Mouse (Mus musculus): ENCODE results near the gene Phlpp1. TPM values are rescaled to one million over a fixed set of nuclear protein-coding genes. Genes with fewer than 3 reads are reported as not detected.

The Phlpp1 gene
- total RNA-seq, 2 experiments from 2014 or later, result 9.1 to 11.0 TPM

- DNase-seq, result no peak
Observed at GRCm38 (mm10) chr1:106318341-106318740, 146.8 kb downstream of the Phlpp1 start.

GRCm38 (mm10) chr1:106320583-106320982 is 149.0 kb downstream of the Phlpp1 start:
- no peak for DNase-seq

- DNase-seq, result no peak
Observed at GRCm38 (mm10) chr1:106321432-106322126, 150.0 kb downstream of the Phlpp1 start.

- DNase-seq, result no peak
Observed at GRCm38 (mm10) chr1:106326691-106327090, 155.1 kb downstream of the Phlpp1 start.

- DNase-seq, result no peak
Observed at GRCm38 (mm10) chr1:106342100-106342499, 170.5 kb downstream of the Phlpp1 start.

- no peak for DNase-seq
Observed at GRCm38 (mm10) chr1:106345265-106345664, 173.7 kb downstream of the Phlpp1 start.

- DNase-seq, result no peak
Observed at GRCm38 (mm10) chr1:106346776-106347175, 175.2 kb downstream of the Phlpp1 start.

- no peak for DNase-seq
Observed at GRCm38 (mm10) chr1:106349116-106349515, 177.6 kb downstream of the Phlpp1 start.

GRCm38 (mm10) chr1:106351512-106351911 is 180.0 kb downstream of the Phlpp1 start:
- DNase-seq, result no peak

GRCm38 (mm10) chr1:106352801-106353511 is 181.4 kb downstream of the Phlpp1 start:
- DNase-seq, result no peak

GRCm38 (mm10) chr1:106353993-106354392 is 182.4 kb downstream of the Phlpp1 start:
- no peak for DNase-seq

- DNase-seq, result no peak
Observed at GRCm38 (mm10) chr1:106359474-106359873, 187.9 kb downstream of the Phlpp1 start.

- DNase-seq, result no peak
Observed at GRCm38 (mm10) chr1:106362841-106363604, 191.5 kb downstream of the Phlpp1 start.

GRCm38 (mm10) chr1:106369330-106369729 is 197.8 kb downstream of the Phlpp1 start:
- DNase-seq, result no peak

- DNase-seq, result no peak
Observed at GRCm38 (mm10) chr1:106372446-106372845, 200.9 kb downstream of the Phlpp1 start.

GRCm38 (mm10) chr1:106373656-106374055 is 202.1 kb downstream of the Phlpp1 start:
- DNase-seq, result no peak

GRCm38 (mm10) chr1:106374274-106374673 is 202.7 kb downstream of the Phlpp1 start:
- DNase-seq, result no peak

- no peak for DNase-seq
Observed at GRCm38 (mm10) chr1:106374971-106375370, 203.4 kb downstream of the Phlpp1 start.

GRCm38 (mm10) chr1:106376003-106376402 is 204.5 kb downstream of the Phlpp1 start:
- no peak for DNase-seq

- no peak for DNase-seq
Observed at GRCm38 (mm10) chr1:106380465-106380864, 208.9 kb downstream of the Phlpp1 start.

- DNase-seq, result no peak
Observed at GRCm38 (mm10) chr1:106386542-106386941, 215.0 kb downstream of the Phlpp1 start.

- no peak for DNase-seq
Observed at GRCm38 (mm10) chr1:106387264-106387663, 215.7 kb downstream of the Phlpp1 start.

- DNase-seq, result peak; percentile 69
Observed at GRCm38 (mm10) chr1:106389673-106390072, 218.1 kb downstream of the Phlpp1 start.
